ENCODE assay signal across 8 mouse cellular contexts in genomic region chr17:47146640-47147039, GRCm38 (mm10).
DNase-seq lines count a peak whose midpoint lies in the region; TF ChIP-seq lines count a peak whose summit lies in the region.
"Had no signal": no experiment of that assay in that cellular context is flagged by ENCODE, and none has a peak within 500 bp of the region (broad histone marks: within the 10 kb centered on the region; RNA-seq: fewer than 3 reads in every experiment).

No protein-coding gene starts in this region.

- 0 out of 2 replicates have a peak, but pooled peaks cover 3% of the 10 kb centered on the region for H3K27me3 ChIP-seq in E14TG2a.4 (ENCODE audit: insufficient read depth, low read length)

- peak; percentile 49 for DNase-seq in kidney, postnatal 10 days
- DNase-seq in kidney, postnatal 14 days, result no peak
- DNase-seq in NIH3T3 (ENCODE audit: low read depth), result peak; percentile 58
- peak; percentile 44 for DNase-seq in lung, postnatal 36 days
- DNase-seq in gastrocnemius, postnatal 10 days, result no peak
- DNase-seq in ovary, postnatal 36 days (ENCODE audit: low spot score), result no peak
- DNase-seq: cerebellum, adult 11 months had no signal

- no peak overlapping the region for H3K4me3 ChIP-seq in E14TG2a.4 (replicated peaks; ENCODE audit: low read length)

- H3K4me1 ChIP-seq in E14TG2a.4 (replicated peaks; ENCODE audit: low read depth, low read length), result peaks cover 94% of the 10 kb centered on the region

- no peaks in the 10 kb centered on the region for H3K36me3 ChIP-seq in E14TG2a.4 (ENCODE audit: insufficient read depth, low read length)

- peak; percentile 92 for TF ChIP-seq CTCF in E14TG2a.4 (conservative IDR thresholded peaks at IDR 0.05; ENCODE audit: low read length)

- no peaks in the 10 kb centered on the region for H3K9me3 ChIP-seq in E14TG2a.4 (ENCODE audit: low read length)

Comparison
In these comparisons a context has a peak if more than half of its experiments do, and no peak if none do; other contexts are left out.
1. DNase-seq: peak in kidney, postnatal 10 days (single experiment), NIH3T3 (single experiment) and lung, postnatal 36 days (single experiment); none in kidney, postnatal 14 days (single experiment), gastrocnemius, postnatal 10 days (single experiment) and ovary, postnatal 36 days (single experiment).